Comparison of ENCODE assay signal across 8 mouse cellular contexts in genomic region chr4:148806836-148807235, GRCm38 (mm10). TPM values are rescaled to one million over a fixed set of nuclear protein-coding genes. Genes with fewer than 3 reads are reported as not detected.
DNase-seq lines count a peak whose midpoint lies in the region; ATAC-seq and TF ChIP-seq lines count a peak whose summit lies in the region.

No protein-coding gene starts in this region.

- no peaks in the 10 kb centered on the region; a peak in 1 of 4 replicates for H3K4me1 ChIP-seq in ES-E14 (ENCODE audit: control insufficient read depth in 2 of 2, insufficient read depth in 2 of 2, low read length in 2 of 2, poor library complexity in 1 of 2)
- H3K4me1 ChIP-seq in heart, adult 2 months (ENCODE audit: control insufficient read depth, insufficient read depth, low read length), result peaks cover 1% of the 10 kb centered on the region; the same call in 1 of the 2 replicates
- peaks cover 72% of the 10 kb centered on the region for H3K4me1 ChIP-seq in kidney, embryonic 16.5 days (ENCODE audit: insufficient read depth, low read length)
- H3K4me1 ChIP-seq in midbrain, embryonic 10.5 days, result peaks cover 97% of the 10 kb centered on the region

- no peak for TF ChIP-seq EP300 in heart, adult 2 months (IDR thresholded peaks at IDR 0.05; ENCODE audit: insufficient read depth, low read depth, low read length)

- peak overlapping the region; percentile 96 for H3K4me2 ChIP-seq in kidney, embryonic 16.5 days (replicated peaks; ENCODE audit: low read depth, low read length)

- in situ Hi-C loops in ES-E14 (cut with MboI; ENCODE audit: low sequenced_read_pairs in 2 of 2, unreplicated experiment in 2 of 2), result loop anchor here (5.0 to 10.0 kb wide), 2 partner anchors 105 to 108 kb away; no protein-coding TSS in a partner anchor

- no peaks in the 10 kb centered on the region for H3K36me3 ChIP-seq in ES-E14 (ENCODE audit: control insufficient read depth, insufficient read depth, low read length, poor library complexity, severe bottlenecking)
- no peaks in the 10 kb centered on the region for H3K36me3 ChIP-seq in heart, adult 2 months (ENCODE audit: control insufficient read depth, insufficient read depth, low read length)
- no peaks in the 10 kb centered on the region for H3K36me3 ChIP-seq in kidney, embryonic 16.5 days (ENCODE audit: insufficient read depth, low read length)
- H3K36me3 ChIP-seq in midbrain, embryonic 10.5 days, result no peaks in the 10 kb centered on the region

- no peak for DNase-seq in ES-E14 (ENCODE audit: low read depth, low spot score)
- peak; percentile 73 for DNase-seq in embryo, embryonic 10.5 days (ENCODE audit: low spot score)
- DNase-seq in heart, adult 2 months, result peak; percentile 68 to 74
- peak; percentile 75 for DNase-seq in midbrain, embryonic 10.5 days (ENCODE audit: low spot score)
- no peak for DNase-seq in left cerebral cortex, adult 18-20 months (ENCODE audit: low spot score in 2 of 2)
- DNase-seq in frontal cortex, postnatal 10 days (ENCODE audit: low spot score in 2 of 2), result no peak

- 2% methylated on average over 26 of the region's 26 CpGs for WGBS in heart, adult 2 months
- WGBS in kidney, embryonic 16.5 days, result under 1% methylated on average over 24 of the region's 26 CpGs
- under 1% methylated on average over 20 of the region's 26 CpGs for WGBS in midbrain, embryonic 10.5 days

- TF ChIP-seq CTCF in heart, adult 2 months (IDR thresholded peaks at IDR 0.05), result peak; percentile 63

- intact Hi-C loops in heart, adult 2 months (cut with DNase I), result no loop called here

- no peaks in the 10 kb centered on the region for H3K9me3 ChIP-seq in ES-E14 (ENCODE audit: control insufficient read depth, insufficient read depth, low read depth, low read length)
- no peaks in the 10 kb centered on the region for H3K9me3 ChIP-seq in kidney, embryonic 16.5 days (ENCODE audit: low read length)
- no peaks in the 10 kb centered on the region for H3K9me3 ChIP-seq in midbrain, embryonic 10.5 days (replicated peaks)

- H3K27ac ChIP-seq in ES-E14 (ENCODE audit: insufficient read depth, low read depth, low read length, poor library complexity, severe bottlenecking), result no peak overlapping the region
- peak overlapping the region; percentile 68 for H3K27ac ChIP-seq in heart, adult 2 months
- H3K27ac ChIP-seq in kidney, embryonic 16.5 days (ENCODE audit: low read length), result no peak overlapping the region
- H3K27ac ChIP-seq in midbrain, embryonic 10.5 days (replicated peaks), result no peak overlapping the region; the same call in 1 of the 2 replicates

- H3K27me3 ChIP-seq in heart, adult 2 months (ENCODE audit: control insufficient read depth, insufficient read depth, low read length), result no peaks in the 10 kb centered on the region
- H3K27me3 ChIP-seq in kidney, embryonic 16.5 days (ENCODE audit: insufficient read depth, low read length), result peaks cover 41% of the 10 kb centered on the region
- peaks cover 100% of the 10 kb centered on the region for H3K27me3 ChIP-seq in midbrain, embryonic 10.5 days (ENCODE audit: low read depth, poor library complexity, severe bottlenecking)

- H3K9ac ChIP-seq in ES-E14 (ENCODE audit: insufficient read depth, low read depth, low read length, poor library complexity, severe bottlenecking), result peak overlapping the region; percentile 24; the same call in 1 of the 2 replicates
- H3K9ac ChIP-seq in heart, adult 2 months (ENCODE audit: low read depth, low read length), result peak overlapping the region; percentile 82
- peak overlapping the region; percentile 48 for H3K9ac ChIP-seq in kidney, embryonic 16.5 days (replicated peaks; ENCODE audit: low read length)

- peak overlapping the region; percentile 73 to 78 for H3K4me3 ChIP-seq in ES-E14 (ENCODE audit: insufficient read depth in 1 of 2, low read depth in 1 of 2, low read length in 2 of 2, poor library complexity in 1 of 2, severe bottlenecking in 1 of 2)
- H3K4me3 ChIP-seq in heart, adult 2 months, result peak overlapping the region; percentile 58
- peak overlapping the region; percentile 67 for H3K4me3 ChIP-seq in kidney, embryonic 16.5 days (ENCODE audit: low read length)
- peak overlapping the region; percentile 74 for H3K4me3 ChIP-seq in midbrain, embryonic 10.5 days

- H3K79me2 ChIP-seq in heart, adult 2 months (replicated peaks; ENCODE audit: control insufficient read depth, insufficient read depth, low read length), result no peaks in the 10 kb centered on the region; the same call in 1 of the 2 replicates

- TF ChIP-seq POLR2A in heart, adult 2 months (IDR thresholded peaks at IDR 0.05; ENCODE audit: insufficient read depth, low read depth, low read length), result no peak

- peak; percentile 52; the same call in 1 of the 2 replicates for ATAC-seq in kidney, embryonic 16.5 days (ENCODE audit: low FRiP score, low TSS enrichment)
- no peak for ATAC-seq in erythroblast, adult 5-6 weeks (replicated peaks; ENCODE audit: low FRiP score, poor library complexity, severe bottlenecking)

TF ChIP-seq in ES-E14, 5 proteins besides CTCF, POLR2A, EP300 and RAD21:
- TF ChIP-seq CHD2 (IDR thresholded peaks at IDR 0.05; ENCODE audit: low read depth, low read length), result no peak
- no peak for TF ChIP-seq MAFK (IDR thresholded peaks at IDR 0.05; ENCODE audit: insufficient read depth, low read depth, low read length)
- 0 out of 2 replicates have a peak, but pooled peaks have one; percentile 26 for TF ChIP-seq HCFC1 (IDR thresholded peaks at IDR 0.05; ENCODE audit: borderline replicate concordance, insufficient read depth, low read length)

RNA-seq across cellular contexts. Expression of gene Casz1, which starts 2.6 kb away (rescaled TPM):
- total RNA-seq in ES-E14 (2012; rRNA removed), result 4.0 and 11.0 TPM in 2 replicates
- 10 to 100 TPM; 42.5 to 47.0 TPM for total RNA-seq in heart, adult 2 months (2021)
- polyA plus RNA-seq in heart, adult 2 months (2012; rRNA removed), result 21.2 and 22.4 TPM in 2 replicates
- 5.4 and 8.8 TPM in 2 replicates for polyA plus RNA-seq in kidney, embryonic 16.5 days (2015; fragmentation: Nextera tagmentation; extraction: Ambion mirVana)
- polyA plus RNA-seq in midbrain, embryonic 10.5 days (2016; fragmentation: Nextera tagmentation; extraction: Ambion mirVana), result 2.9 and 6.3 TPM in 2 replicates
- 1 to 10 TPM; 1.2 to 1.4 TPM for total RNA-seq in left cerebral cortex, adult 18-20 months (2021)
- total RNA-seq in erythroblast, adult 5-6 weeks (2015; ENCODE audit: low replicate concordance), result 1.5 and 2.5 TPM in 2 replicates
- total RNA-seq in erythroblast, adult 5-6 weeks (2017; ENCODE audit: low replicate concordance), result 1.2 and 1.5 TPM in 2 replicates

Comparison
In these comparisons a context has a peak if more than half of its experiments do, and no peak if none do; other contexts are left out.
1. DNase-seq: peak in embryo, embryonic 10.5 days (single experiment), heart, adult 2 months (2 of 2) and midbrain, embryonic 10.5 days (single experiment); none in ES-E14 (single experiment), left cerebral cortex, adult 18-20 months (0 of 2) and frontal cortex, postnatal 10 days (0 of 2).
2. H3K9ac ChIP-seq: peak in every context shown above with its lines; median percentile 82 in heart, adult 2 months; 48 in kidney, embryonic 16.5 days; 24 in ES-E14.
3. Peak in every context shown above with its lines, with median percentiles within 50 percentile points of each other: H3K4me3 ChIP-seq.